Mouse (Mus musculus) embryonic facial prominence, embryonic 14.5 days (tissue): ENCODE measurements at regions not wholly inside any gene's neighbourhood (a gene's known extent, or its start where the extent isn't known, plus 50 kb on each side); places are given as distances from the start of the nearest gene placed in this dataset.
A peak's percentile ranks its signal among the peaks of the same experiment; 100 is the strongest.

Source experiments
- ATAC-seq: fragments of 200-750 bp; cut with Nextera tagmentation; 2 replicates; pipeline ENCODE4 v1.8.0; 2017; ENCODE audit warnings: low read depth, moderate number of reproducible peaks, moderate TSS enrichment
- DNase-seq: peaks from one replicate; pipeline ENCODE4 v3.0.0-alpha.2; 2015; ENCODE audit warnings: low spot score
- H3K27ac ChIP-seq: fragments of 300-500 bp; sonication (generic); replicated peaks from 2 replicates; pipeline ENCODE4 v1.5.1; 2014; ENCODE audit warnings: low read depth, mild to moderate bottlenecking, low read length, moderate library complexity
- H3K27me3 ChIP-seq: fragments of 300-500 bp; sonication (generic); replicated peaks from 2 replicates; pipeline ENCODE4 v1.6.1; 2014; ENCODE audit warnings: low read length; ENCODE audit not compliant: control insufficient read depth, insufficient read depth
- H3K36me3 ChIP-seq: fragments of 300-500 bp; sonication (generic); 2 replicates; pipeline ENCODE4 v1.6.1; 2014; ENCODE audit warnings: low read length, mixed read lengths; ENCODE audit not compliant: control insufficient read depth, insufficient read depth
- H3K4me1 ChIP-seq: fragments of 300-500 bp; sonication (generic); 2 replicates; pipeline ENCODE4 v1.6.1; 2014; ENCODE audit warnings: antibody characterized with exemption, low read length; ENCODE audit not compliant: control insufficient read depth, insufficient read depth
- H3K4me2 ChIP-seq: fragments of 300-500 bp; sonication (generic); 2 replicates; pipeline ENCODE4 v1.6.1; 2014; ENCODE audit warnings: low read depth, mild to moderate bottlenecking, low read length, moderate library complexity, mixed read lengths
- H3K4me3 ChIP-seq: fragments of 300-500 bp; sonication (generic); 2 replicates; pipeline ENCODE4 v1.5.1; 2014; ENCODE audit warnings: low read depth, mild to moderate bottlenecking, low read length
- H3K9ac ChIP-seq: fragments of 300-500 bp; sonication (generic); 2 replicates; pipeline ENCODE4 v1.6.1; 2014; ENCODE audit warnings: low read depth, mild to moderate bottlenecking, low read length, moderate library complexity, mixed read lengths
- H3K9me3 ChIP-seq: fragments of 300-500 bp; sonication (generic); 2 replicates; pipeline ENCODE4 v1.6.1; 2016; ENCODE audit warnings: low read length; ENCODE audit not compliant: control insufficient read depth
- WGBS: fragments of 180-500 bp; shearing (Covaris S2); extraction: QIAGEN DNeasy Blood & Tissue Kit; methylation state at CpG from one replicate; pipeline ENCODE4 v1.1.7; 2014; 5-methylcytosine and 5-hydroxymethylcytosine counted together

DNA sequence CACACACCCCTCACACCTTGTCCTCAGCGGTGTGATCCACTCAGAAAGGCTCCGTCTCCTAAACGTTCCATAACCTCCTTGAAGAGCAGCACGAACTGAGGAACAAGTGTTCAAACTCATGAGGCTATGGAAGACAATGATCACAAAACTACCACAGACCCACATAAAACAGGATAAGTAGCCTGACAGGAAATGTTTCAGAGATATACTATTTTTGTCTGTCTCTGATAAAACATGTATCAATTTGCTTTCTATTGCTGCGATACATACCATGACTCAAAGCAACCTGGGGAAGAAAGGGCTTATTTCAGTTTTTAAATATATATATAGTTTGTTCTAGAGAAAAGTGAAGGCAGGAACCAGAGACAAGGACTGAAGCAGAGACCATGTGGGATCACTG is 3371.7 kb upstream of the Gm7489 start:
- ATAC-seq, result no peak
- Histone ChIP-seq H3K4me3 (no peak overlapping the region), H3K4me2 (no peak overlapping the region), H3K9ac (no peak overlapping the region), H3K27ac (no peak overlapping the region), H3K27me3 (no peaks in the 10 kb centered on the region), H3K36me3 (no peaks in the 10 kb centered on the region), H3K4me1 (no peaks in the 10 kb centered on the region), H3K9me3 (no peaks in the 10 kb centered on the region)
- DNase-seq, result no peak
- 94% methylated on average over 5 of the region's 5 CpGs for WGBS

- DNase-seq (no peak), ATAC-seq (no peak)
- Histone ChIP-seq H3K27ac (no peak overlapping the region), H3K27me3 (no peaks in the 10 kb centered on the region), H3K9ac (no peak overlapping the region), H3K4me1 (no peaks in the 10 kb centered on the region), H3K9me3 (no peaks in the 10 kb centered on the region), H3K4me3 (no peak overlapping the region), H3K4me2 (no peak overlapping the region), H3K36me3 (no peaks in the 10 kb centered on the region)
- 68% methylated on average over 2 of the region's 2 CpGs for WGBS
Observed at GRCm38 (mm10) chr15:50524841-50525240, 3359.9 kb upstream of the Gm7489 start.

DNA sequence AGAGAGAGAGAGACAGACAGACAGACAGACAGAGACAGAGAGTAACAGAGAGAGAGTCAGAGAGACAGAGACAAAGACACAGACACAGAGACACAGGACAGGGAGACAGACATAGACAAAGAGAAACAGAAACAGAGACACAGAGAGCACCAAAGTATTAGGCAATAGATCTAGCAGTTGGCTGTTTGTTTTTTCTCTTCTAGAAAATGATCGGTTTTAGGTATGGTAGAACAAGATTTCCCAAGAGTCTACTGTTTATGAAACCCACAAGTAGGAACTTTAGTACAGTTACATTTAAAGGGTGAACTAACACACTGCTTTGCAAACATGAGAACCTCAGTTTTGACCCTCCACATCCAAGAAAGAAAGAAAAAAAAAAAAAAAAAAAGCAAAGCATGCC is 3350.2 kb upstream of the Gm7489 start:
- no peaks in the 10 kb centered on the region for H3K9me3 ChIP-seq
- no peaks in the 10 kb centered on the region for H3K27me3 ChIP-seq
- no peak overlapping the region for H3K27ac ChIP-seq
- no peak overlapping the region for H3K4me2 ChIP-seq
- no peaks in the 10 kb centered on the region for H3K36me3 ChIP-seq
- no peak overlapping the region for H3K9ac ChIP-seq
- no peak for DNase-seq
- H3K4me1 ChIP-seq, result no peaks in the 10 kb centered on the region
- H3K4me3 ChIP-seq, result no peak overlapping the region
- ATAC-seq, result no peak
- WGBS, result 82% methylated on average over 1 of the region's 1 CpGs

DNA sequence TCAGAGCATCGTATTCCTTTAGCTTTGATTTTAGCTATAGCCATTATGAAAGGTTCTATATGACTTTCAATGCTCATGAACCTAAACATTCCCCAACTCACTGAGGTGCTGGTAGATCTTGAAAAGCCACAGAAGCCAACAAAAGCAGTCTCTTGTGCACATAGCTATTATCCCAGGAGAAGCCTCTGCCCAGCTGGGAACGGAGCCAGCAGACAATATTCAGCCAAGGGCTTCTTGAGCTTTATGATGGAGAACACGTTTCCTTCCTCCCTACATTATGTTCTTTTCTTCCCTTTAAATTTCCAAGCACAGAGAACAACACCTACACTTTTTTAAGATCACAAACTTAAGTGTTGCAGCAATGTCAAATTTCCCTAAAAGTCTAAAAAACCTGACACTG is 3321.1 kb upstream of the Gm7489 start:
- H3K27ac ChIP-seq, result no peak overlapping the region
- ATAC-seq, result no peak
- H3K9ac ChIP-seq, result no peak overlapping the region
- no peaks in the 10 kb centered on the region for H3K27me3 ChIP-seq
- 63% methylated on average over 3 of the region's 3 CpGs for WGBS
- no peaks in the 10 kb centered on the region for H3K4me1 ChIP-seq
- no peak overlapping the region for H3K4me2 ChIP-seq
- no peak overlapping the region for H3K4me3 ChIP-seq
- H3K9me3 ChIP-seq, result no peaks in the 10 kb centered on the region
- H3K36me3 ChIP-seq, result no peaks in the 10 kb centered on the region
- DNase-seq, result peak; percentile 30

GRCm38 (mm10) chr15:50580811-50581210 is 3303.9 kb upstream of the Gm7489 start:
- H3K4me2 ChIP-seq, result no peak overlapping the region

DNA sequence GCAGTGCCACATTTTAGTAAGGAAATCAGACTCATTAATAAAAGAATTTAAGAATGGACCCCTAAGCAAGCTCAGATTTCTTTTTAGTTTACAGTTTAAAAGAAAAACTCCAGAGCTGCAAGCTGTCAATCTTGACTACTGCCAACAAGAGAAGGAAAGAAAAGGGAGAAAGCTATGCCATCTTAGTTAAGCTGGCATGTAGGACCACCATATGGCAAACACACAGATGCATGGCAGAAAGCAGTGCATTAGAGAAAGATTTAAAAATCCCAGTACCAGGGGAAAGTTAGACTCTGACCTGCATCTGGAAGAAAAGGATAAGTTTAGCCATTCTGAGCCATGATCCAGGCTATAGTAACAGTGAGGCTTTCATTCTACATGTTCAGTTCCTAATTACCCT is 3300.8 kb upstream of the Gm7489 start:
- no peak for ATAC-seq

More at GRCm38 (mm10) chr15:50580811-50581210, 3303.9 kb upstream of the Gm7489 start:
- H3K27ac ChIP-seq, result no peak overlapping the region
- 93% methylated on average over 5 of the region's 5 CpGs for WGBS
- no peak overlapping the region for H3K9ac ChIP-seq
- peaks cover 12% of the 10 kb centered on the region; the same call in 1 of the 2 replicates for H3K9me3 ChIP-seq
- no peaks in the 10 kb centered on the region for H3K27me3 ChIP-seq
- DNase-seq, result no peak
- H3K36me3 ChIP-seq, result no peaks in the 10 kb centered on the region
- H3K4me3 ChIP-seq, result no peak overlapping the region
- ATAC-seq, result no peak
- H3K4me1 ChIP-seq, result no peaks in the 10 kb centered on the region

GRCm38 (mm10) chr15:50585496-50585895 is 3299.2 kb upstream of the Gm7489 start:
- DNase-seq, result no peak
- 85% methylated on average over 6 of the region's 6 CpGs for WGBS
- no peak for ATAC-seq

More for the DNA sequence above, 3300.8 kb upstream of the Gm7489 start:
- no peak for DNase-seq
- no peaks in the 10 kb centered on the region for H3K4me1 ChIP-seq
- no peak overlapping the region for H3K9ac ChIP-seq
- H3K4me2 ChIP-seq, result no peak overlapping the region
- no peaks in the 10 kb centered on the region for H3K27me3 ChIP-seq
- no peak overlapping the region for H3K4me3 ChIP-seq
- H3K9me3 ChIP-seq, result peaks cover 12% of the 10 kb centered on the region; the same call in 1 of the 2 replicates
- H3K27ac ChIP-seq, result no peak overlapping the region
- no peaks in the 10 kb centered on the region for H3K36me3 ChIP-seq

More at GRCm38 (mm10) chr15:50585496-50585895, 3299.2 kb upstream of the Gm7489 start:
- no peaks in the 10 kb centered on the region for H3K36me3 ChIP-seq
- no peak overlapping the region for H3K9ac ChIP-seq
- H3K27ac ChIP-seq, result no peak overlapping the region
- H3K4me3 ChIP-seq, result no peak overlapping the region
- no peak overlapping the region for H3K4me2 ChIP-seq
- H3K4me1 ChIP-seq, result no peaks in the 10 kb centered on the region
- 0 out of 2 replicates have a peak, but pooled peaks cover 5% of the 10 kb centered on the region for H3K9me3 ChIP-seq
- no peaks in the 10 kb centered on the region for H3K27me3 ChIP-seq
